Comparison of ENCODE assay signal across 10 mouse cellular contexts in genomic region chr1:37867056-37867455, GRCm38 (mm10). TPM values are rescaled to one million over a fixed set of nuclear protein-coding genes. Genes with fewer than 3 reads are reported as not detected.
DNase-seq lines count a peak whose midpoint lies in the region; ATAC-seq and TF ChIP-seq lines count a peak whose summit lies in the region.
"Had no signal": no experiment of that assay in that cellular context is flagged by ENCODE, and none has a peak within 500 bp of the region (broad histone marks: within the 10 kb centered on the region; RNA-seq: fewer than 3 reads in every experiment).

No protein-coding gene starts in this region.

- H3K4me2 ChIP-seq in midbrain, postnatal 0 days (ENCODE audit: low read depth, low read length, poor library complexity, severe bottlenecking) = no peak overlapping the region
- H3K4me2 ChIP-seq in midbrain, embryonic 11.5 days = no peak overlapping the region
- H3K4me2 ChIP-seq: hindbrain, embryonic 15.5 days had no signal

- H3K9ac ChIP-seq in midbrain, postnatal 0 days (replicated peaks; ENCODE audit: low read length, poor library complexity, severe bottlenecking) = no peak overlapping the region
- H3K9ac ChIP-seq in midbrain, embryonic 11.5 days (ENCODE audit: low read length) = no peak overlapping the region
- H3K9ac ChIP-seq: hindbrain, embryonic 15.5 days had no signal

- no peak overlapping the region for H3K27ac ChIP-seq in midbrain, postnatal 0 days (ENCODE audit: low read depth, low read length)
- H3K27ac ChIP-seq in midbrain, embryonic 11.5 days (ENCODE audit: low read depth, low read length) = no peak overlapping the region
- H3K27ac ChIP-seq: hindbrain, embryonic 15.5 days had no signal

- ATAC-seq in midbrain, postnatal 0 days (ENCODE audit: low FRiP score) = no peak
- no peak for ATAC-seq in midbrain, embryonic 11.5 days (ENCODE audit: low FRiP score)
- no peak for ATAC-seq in inflammation-experienced regulatory T-cells, adult 6 months

- 0 out of 2 replicates have a peak, but pooled peaks cover 5% of the 10 kb centered on the region for H3K27me3 ChIP-seq in midbrain, postnatal 0 days (ENCODE audit: insufficient read depth, low read length)
- H3K27me3 ChIP-seq in midbrain, embryonic 11.5 days (ENCODE audit: control insufficient read depth, insufficient read depth, low read length) = no peaks in the 10 kb centered on the region
- H3K27me3 ChIP-seq: hindbrain, embryonic 15.5 days had no signal

- peak; percentile 70 for TF ChIP-seq CTCF in midbrain, postnatal 0 days (IDR thresholded peaks at IDR 0.05)

- 0 out of 2 replicates have a peak, but pooled peaks cover 3% of the 10 kb centered on the region for H3K4me1 ChIP-seq in midbrain, postnatal 0 days (ENCODE audit: insufficient read depth, low read length)
- peaks cover 3% of the 10 kb centered on the region; the same call in 1 of the 2 replicates for H3K4me1 ChIP-seq in midbrain, embryonic 11.5 days (ENCODE audit: control insufficient read depth, insufficient read depth, low read length)

- DNase-seq in gastrocnemius, adult 18-20 months (ENCODE audit: low spot score) = peak; percentile 15
- no peak for DNase-seq in gastrocnemius, postnatal 4 days (ENCODE audit: low spot score in 2 of 2)
- DNase-seq in midbrain, postnatal 0 days (ENCODE audit: low spot score) = no peak
- DNase-seq in midbrain, embryonic 11.5 days (ENCODE audit: low spot score, missing footprints) = no peak
- DNase-seq in adrenal gland, postnatal 36 days = peak; percentile 69 to 70
- DNase-seq in kidney, postnatal 10 days = peak; percentile 66
- peak; percentile 55 for DNase-seq in retina, embryonic 14.5 days (ENCODE audit: low spot score)

- H3K9me3 ChIP-seq in midbrain, postnatal 0 days (ENCODE audit: low read length) = no peaks in the 10 kb centered on the region
- no peaks in the 10 kb centered on the region for H3K9me3 ChIP-seq in midbrain, embryonic 11.5 days (ENCODE audit: control insufficient read depth, low read length)
- H3K9me3 ChIP-seq: hindbrain, embryonic 15.5 days had no signal

- no peaks in the 10 kb centered on the region for H3K36me3 ChIP-seq in midbrain, postnatal 0 days (ENCODE audit: insufficient read depth, low read length)
- H3K36me3 ChIP-seq in midbrain, embryonic 11.5 days (ENCODE audit: control insufficient read depth, insufficient read depth, low read length) = no peaks in the 10 kb centered on the region
- H3K36me3 ChIP-seq: hindbrain, embryonic 15.5 days had no signal

- WGBS in midbrain, postnatal 0 days = 76% methylated on average over 1 of the region's 1 CpGs
- WGBS in midbrain, embryonic 11.5 days = 71% methylated on average over 1 of the region's 1 CpGs

- H3K4me3 ChIP-seq in midbrain, postnatal 0 days (ENCODE audit: low read depth, low read length) = no peak overlapping the region
- no peak overlapping the region for H3K4me3 ChIP-seq in midbrain, embryonic 11.5 days (ENCODE audit: low read depth, low read length)
- H3K4me3 ChIP-seq: hindbrain, embryonic 15.5 days; myocyte had no signal

RNA-seq across cellular contexts. Expression of gene Tsga10, which starts 0.8 kb away (rescaled TPM):
- total RNA-seq in gastrocnemius, adult 18-20 months (2021) = 1 to 10 TPM; 6.8 to 8.7 TPM
- 1 to 10 TPM; 4.7 to 5.4 TPM for total RNA-seq in gastrocnemius, postnatal 4 days (2021)
- 7.5 and 11.0 TPM in 2 replicates for total RNA-seq in midbrain, postnatal 0 days (2014; rRNA removed)
- polyA plus RNA-seq in midbrain, postnatal 0 days (2015; fragmentation: Nextera tagmentation; extraction: Ambion mirVana) = 6.2 and 7.5 TPM in 2 replicates
- polyA plus RNA-seq in midbrain, embryonic 11.5 days (2014; fragmentation: Nextera tagmentation; extraction: Ambion mirVana) = 19.8 and 21.1 TPM in 2 replicates
- total RNA-seq in adrenal gland, postnatal 36 days (2021) = 1 to 10 TPM; 5.1 to 5.2 TPM
- 1 to 10 TPM; 1.2 to 1.9 (median 1.8) TPM for polyA plus RNA-seq in inflammation-experienced regulatory T-cells, adult 6 months (2017; shearing (Covaris generic))

RNA-seq across cellular contexts. Expression of gene Lipt1, which starts 4.5 kb away (rescaled TPM):
- total RNA-seq in gastrocnemius, adult 18-20 months (2021) = 10 to 100 TPM in 1 of 2 experiments, 1 to 10 TPM in 1; 9.6 to 10.3 TPM
- total RNA-seq in gastrocnemius, postnatal 4 days (2021) = 1 to 10 TPM; 6.8 to 7.4 TPM
- 5.7 and 11.6 TPM in 2 replicates for total RNA-seq in midbrain, postnatal 0 days (2014; rRNA removed)
- polyA plus RNA-seq in midbrain, postnatal 0 days (2015; fragmentation: Nextera tagmentation; extraction: Ambion mirVana) = 6.8 and 7.3 TPM in 2 replicates
- 8.9 and 9.3 TPM in 2 replicates for polyA plus RNA-seq in midbrain, embryonic 11.5 days (2014; fragmentation: Nextera tagmentation; extraction: Ambion mirVana)
- 10 to 100 TPM; 10.4 to 13.8 TPM for total RNA-seq in adrenal gland, postnatal 36 days (2021)
- polyA plus RNA-seq in inflammation-experienced regulatory T-cells, adult 6 months (2017; shearing (Covaris generic)) = 1 to 10 TPM; 3.7 to 7.4 (median 7.2) TPM

RNA-seq across cellular contexts. Expression of gene Mitd1, which starts 23.2 kb away (rescaled TPM):
- 1 to 10 TPM in 1 of 2 experiments, under 1 TPM in 1; 0.71 to 1.4 TPM for total RNA-seq in gastrocnemius, adult 18-20 months (2021)
- total RNA-seq in gastrocnemius, postnatal 4 days (2021) = 1 to 10 TPM; 7.1 to 7.6 TPM
- 3.0 and 6.3 TPM in 2 replicates for total RNA-seq in midbrain, postnatal 0 days (2014; rRNA removed)
- polyA plus RNA-seq in midbrain, postnatal 0 days (2015; fragmentation: Nextera tagmentation; extraction: Ambion mirVana) = 8.6 and 10.6 TPM in 2 replicates
- 27.7 and 27.8 TPM in 2 replicates for polyA plus RNA-seq in midbrain, embryonic 11.5 days (2014; fragmentation: Nextera tagmentation; extraction: Ambion mirVana)
- 10 to 100 TPM; 11.2 to 12.8 TPM for total RNA-seq in adrenal gland, postnatal 36 days (2021)
- 100 to 1,000 TPM in 2 of 3 experiments, 10 to 100 TPM in 1; 95.5 to 109 (median 105) TPM for polyA plus RNA-seq in inflammation-experienced regulatory T-cells, adult 6 months (2017; shearing (Covaris generic))

RNA-seq across cellular contexts. Expression of gene Mrpl30, which starts 23.2 kb away (rescaled TPM):
- total RNA-seq in gastrocnemius, adult 18-20 months (2021) = 100 to 1,000 TPM; 269 to 291 TPM
- 100 to 1,000 TPM; 233 to 247 TPM for total RNA-seq in gastrocnemius, postnatal 4 days (2021)
- 72.4 and 91.7 TPM in 2 replicates for total RNA-seq in midbrain, postnatal 0 days (2014; rRNA removed)
- 275 and 280 TPM in 2 replicates for polyA plus RNA-seq in midbrain, postnatal 0 days (2015; fragmentation: Nextera tagmentation; extraction: Ambion mirVana)
- 229 and 237 TPM in 2 replicates for polyA plus RNA-seq in midbrain, embryonic 11.5 days (2014; fragmentation: Nextera tagmentation; extraction: Ambion mirVana)
- total RNA-seq in adrenal gland, postnatal 36 days (2021) = 100 to 1,000 TPM; 211 to 224 TPM
- 100 to 1,000 TPM; 191 to 281 (median 223) TPM for polyA plus RNA-seq in inflammation-experienced regulatory T-cells, adult 6 months (2017; shearing (Covaris generic))

RNA-seq across cellular contexts. Expression of gene Lyg2, which starts 49.2 kb away (rescaled TPM):
- not detected for total RNA-seq in gastrocnemius, adult 18-20 months (2021)
- not detected for total RNA-seq in gastrocnemius, postnatal 4 days (2021)
- total RNA-seq in midbrain, postnatal 0 days (2014; rRNA removed) = not detected in 2 replicates
- 0.06 and 0.07 TPM in 2 replicates for polyA plus RNA-seq in midbrain, postnatal 0 days (2015; fragmentation: Nextera tagmentation; extraction: Ambion mirVana)
- polyA plus RNA-seq in midbrain, embryonic 11.5 days (2014; fragmentation: Nextera tagmentation; extraction: Ambion mirVana) = not detected in 2 replicates
- not detected for total RNA-seq in adrenal gland, postnatal 36 days (2021)
- polyA plus RNA-seq in inflammation-experienced regulatory T-cells, adult 6 months (2017; shearing (Covaris generic)) = not detected
- polyA plus RNA-seq: hindbrain, embryonic 15.5 days; myocyte had no signal

Comparison
In these comparisons a context has a peak if more than half of its experiments do, and no peak if none do; other contexts are left out.
1. DNase-seq: peak in gastrocnemius, adult 18-20 months (single experiment), adrenal gland, postnatal 36 days (2 of 2), kidney, postnatal 10 days (single experiment) and retina, embryonic 14.5 days (single experiment); none in gastrocnemius, postnatal 4 days (0 of 2), midbrain, postnatal 0 days (single experiment) and midbrain, embryonic 11.5 days (single experiment).